ENCODE assay signal across 9 mouse cellular contexts in the genomic region with DNA sequence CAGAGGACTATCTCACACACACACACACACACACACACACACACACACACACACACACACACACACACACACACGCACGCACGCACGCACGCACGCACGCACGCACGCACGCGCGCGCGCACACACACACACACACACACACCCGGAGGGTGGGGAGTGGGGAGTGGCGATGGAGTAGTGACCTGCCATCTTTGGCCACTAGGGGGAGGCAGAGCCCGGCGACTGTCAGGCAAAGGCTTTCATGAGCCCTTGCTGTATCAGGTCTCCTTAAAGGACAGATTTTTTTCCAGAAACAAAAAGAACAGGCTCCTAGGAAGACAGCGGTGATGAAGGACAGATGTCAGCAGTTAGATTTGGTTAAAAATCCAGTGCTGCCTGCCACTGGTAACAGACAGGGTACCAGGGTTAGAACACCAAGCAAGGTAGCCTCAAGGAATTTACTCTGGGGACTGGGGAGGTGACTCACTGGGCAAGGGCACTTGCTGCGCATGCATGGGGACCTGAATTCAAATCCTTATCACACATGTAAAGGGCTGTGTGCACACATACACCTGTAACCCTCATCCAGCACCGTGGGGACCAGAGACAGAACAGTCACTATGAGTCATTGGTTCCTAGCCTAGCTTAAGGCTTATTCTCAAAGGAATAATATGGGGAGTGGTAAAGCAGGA. TPM values are rescaled to one million over a fixed set of nuclear protein-coding genes. Genes with fewer than 3 reads are reported as not detected.
DNase-seq lines count a peak whose midpoint lies in the region; ATAC-seq and TF ChIP-seq lines count a peak whose summit lies in the region.
"Had no signal": no experiment of that assay in that cellular context is flagged by ENCODE, and none has a peak within 500 bp of the region (broad histone marks: within the 10 kb centered on the region; RNA-seq: fewer than 3 reads in every experiment).

No protein-coding gene starts in this region.

- peak; percentile 42 for DNase-seq in CD4-positive helper T cell, adult 2 months (ENCODE audit: low read depth, low spot score)
- peak; percentile 50 for DNase-seq in brain, embryonic 18.5 days (ENCODE audit: low read depth, low spot score)
- DNase-seq in heart, postnatal 14 days, result peak; percentile 72 to 83
- DNase-seq in layer of hippocampus, adult 2 months (ENCODE audit: low spot score in 2 of 2), result peak; percentile 87 to 95
- DNase-seq in lung, adult 2 months, result peak; percentile 59
- DNase-seq in thymus, postnatal 0 days (ENCODE audit: low spot score), result peak; percentile 34

- intact Hi-C loops in heart, postnatal 14 days (cut with DNase I), result loop anchor here (5.0 kb wide), 2 partner anchors 65 to 160 kb away; no protein-coding TSS in a partner anchor

- H3K4me3 ChIP-seq in layer of hippocampus, adult 2 months, result no peak overlapping the region
- H3K4me3 ChIP-seq in lung, adult 2 months (replicated peaks; ENCODE audit: extremely low read depth, low read depth, low read length), result no peak overlapping the region
- no peak overlapping the region for H3K4me3 ChIP-seq in olfactory bulb, adult 2 months (ENCODE audit: insufficient read depth, low read depth, low read length)
- H3K4me3 ChIP-seq: erythroblast, embryonic 14.5 days had no signal

- TF ChIP-seq CTCF in layer of hippocampus, adult 2 months (conservative IDR thresholded peaks at IDR 0.05), result peak; percentile 83
- peak; percentile 76 for TF ChIP-seq CTCF in lung, adult 2 months (IDR thresholded peaks at IDR 0.05; ENCODE audit: insufficient read depth, low read length)
- TF ChIP-seq CTCF in olfactory bulb, adult 2 months (IDR thresholded peaks at IDR 0.05; ENCODE audit: insufficient read depth, low read depth, low read length), result peak; percentile 79

- peak overlapping the region; percentile 64; the same call in 1 of the 2 replicates for H3K27ac ChIP-seq in layer of hippocampus, adult 2 months
- H3K27ac ChIP-seq in olfactory bulb, adult 2 months (ENCODE audit: insufficient read depth, low read depth, low read length), result no peak overlapping the region

- ATAC-seq in erythroid progenitor cell, adult 5-6 weeks (replicated peaks; ENCODE audit: low FRiP score, poor library complexity, severe bottlenecking), result peak; percentile 81

- TF ChIP-seq POLR2A in lung, adult 2 months (IDR thresholded peaks at IDR 0.05; ENCODE audit: borderline replicate concordance, extremely low read depth, low read depth, low read length), result no peak
- no peak for TF ChIP-seq POLR2A in olfactory bulb, adult 2 months (IDR thresholded peaks at IDR 0.05; ENCODE audit: insufficient read depth, low read depth, low read length)

- 30% methylated on average over 18 of the region's 21 CpGs for WGBS in lung, adult 2 months
- 10% methylated on average over 21 of the region's 21 CpGs for WGBS in olfactory bulb, adult 2 months

- no peaks in the 10 kb centered on the region for H3K4me1 ChIP-seq in lung, adult 2 months (ENCODE audit: control insufficient read depth, insufficient read depth, low read length)
- no peaks in the 10 kb centered on the region; the same call in 1 of the 2 replicates for H3K4me1 ChIP-seq in olfactory bulb, adult 2 months (ENCODE audit: control insufficient read depth, insufficient read depth, low read length)

RNA-seq across cellular contexts. Expression of a gene that starts 6.6 kb away (rescaled TPM):
- not detected in 2 replicates for total RNA-seq in erythroid progenitor cell, adult 5-6 weeks (2015; ENCODE audit: low replicate concordance)
- not detected in 2 replicates for total RNA-seq in erythroid progenitor cell, adult 5-6 weeks (2017; ENCODE audit: low replicate concordance)
- 1 to 10 TPM; 2.8 to 3.7 TPM for total RNA-seq in heart, postnatal 14 days (2021)
- 10 to 100 TPM; 13.4 to 15.7 TPM for total RNA-seq in layer of hippocampus, adult 2 months (2021)
- polyA plus RNA-seq in lung, adult 2 months (2012; rRNA removed), result 36.0 and 40.6 TPM in 2 replicates
- not detected in 2 replicates for polyA plus RNA-seq in olfactory bulb, adult 2 months (2012; ENCODE audit: insufficient read depth, insufficient read length, low replicate concordance, missing spikeins)
- 0.39 and 0.44 TPM in 2 replicates for polyA plus RNA-seq in thymus, postnatal 0 days (2015; fragmentation: Nextera tagmentation; extraction: Ambion mirVana)

RNA-seq across cellular contexts. Expression of a gene that starts 27.7 kb away (rescaled TPM):
- total RNA-seq in erythroid progenitor cell, adult 5-6 weeks (2015; ENCODE audit: low replicate concordance), result not detected in 2 replicates
- total RNA-seq in erythroid progenitor cell, adult 5-6 weeks (2017; ENCODE audit: low replicate concordance), result not detected in 2 replicates
- total RNA-seq in heart, postnatal 14 days (2021), result under 1 TPM; 0.17 to 0.22 TPM
- under 1 TPM; 0.66 to 0.84 TPM for total RNA-seq in layer of hippocampus, adult 2 months (2021)
- polyA plus RNA-seq in lung, adult 2 months (2012; rRNA removed), result 0.10 and 0.14 TPM in 2 replicates
- polyA plus RNA-seq in olfactory bulb, adult 2 months (2012; ENCODE audit: insufficient read depth, insufficient read length, low replicate concordance, missing spikeins), result not detected in 2 replicates
- polyA plus RNA-seq in thymus, postnatal 0 days (2015; fragmentation: Nextera tagmentation; extraction: Ambion mirVana), result not detected in 2 replicates
- polyA plus RNA-seq: erythroblast, embryonic 14.5 days had no signal

RNA-seq across cellular contexts. Expression of a gene that starts 51.1 kb away (rescaled TPM):
- not detected in 2 replicates for total RNA-seq in erythroid progenitor cell, adult 5-6 weeks (2015; ENCODE audit: low replicate concordance)
- total RNA-seq in erythroid progenitor cell, adult 5-6 weeks (2017; ENCODE audit: low replicate concordance), result not detected in 2 replicates
- total RNA-seq in heart, postnatal 14 days (2021), result under 1 TPM in 1 of 2 experiments, not detected in 1; 0.41 TPM
- total RNA-seq in layer of hippocampus, adult 2 months (2021), result 100 to 1,000 TPM; 155 to 167 TPM
- polyA plus RNA-seq in lung, adult 2 months (2012; rRNA removed), result 0.03 and 0.14 TPM in 2 replicates
- polyA plus RNA-seq in olfactory bulb, adult 2 months (2012; ENCODE audit: insufficient read depth, insufficient read length, low replicate concordance, missing spikeins), result not detected in 2 replicates
- 0.07 and 0.13 TPM in 2 replicates for polyA plus RNA-seq in thymus, postnatal 0 days (2015; fragmentation: Nextera tagmentation; extraction: Ambion mirVana)
- polyA plus RNA-seq: erythroblast, embryonic 14.5 days had no signal

Comparison
In these comparisons a context has a peak if more than half of its experiments do, and no peak if none do; other contexts are left out.
1. DNase-seq: peak in every context shown above with its lines; median percentile 91 in layer of hippocampus, adult 2 months; 78 in heart, postnatal 14 days; 59 in lung, adult 2 months; 50 in brain, embryonic 18.5 days; 42 in CD4-positive helper T cell, adult 2 months; 34 in thymus, postnatal 0 days.
2. RNA of a gene that starts 51.1 kb away (total RNA-seq): 155 to 167 TPM in layer of hippocampus, adult 2 months; 0.41 TPM in heart, postnatal 14 days and not detected in erythroid progenitor cell, adult 5-6 weeks; every median in the first group is over 100 times any median in the second.
3. Peak in every context shown above with its lines, with median percentiles within 50 percentile points of each other: CTCF ChIP-seq.